Mouse (Mus musculus): ENCODE measurements around the gene G430095P16Rik. TPM values are rescaled to one million over a fixed set of nuclear protein-coding genes. Genes with fewer than 3 reads are reported as not detected.
A peak's percentile ranks its signal among the peaks of the same experiment; 100 is the strongest.

The G430095P16Rik gene
- 6.1 and 6.2 TPM in 2 replicates for polyA plus RNA-seq (2015; fragmentation: Nextera tagmentation; extraction: Ambion mirVana)

DNA sequence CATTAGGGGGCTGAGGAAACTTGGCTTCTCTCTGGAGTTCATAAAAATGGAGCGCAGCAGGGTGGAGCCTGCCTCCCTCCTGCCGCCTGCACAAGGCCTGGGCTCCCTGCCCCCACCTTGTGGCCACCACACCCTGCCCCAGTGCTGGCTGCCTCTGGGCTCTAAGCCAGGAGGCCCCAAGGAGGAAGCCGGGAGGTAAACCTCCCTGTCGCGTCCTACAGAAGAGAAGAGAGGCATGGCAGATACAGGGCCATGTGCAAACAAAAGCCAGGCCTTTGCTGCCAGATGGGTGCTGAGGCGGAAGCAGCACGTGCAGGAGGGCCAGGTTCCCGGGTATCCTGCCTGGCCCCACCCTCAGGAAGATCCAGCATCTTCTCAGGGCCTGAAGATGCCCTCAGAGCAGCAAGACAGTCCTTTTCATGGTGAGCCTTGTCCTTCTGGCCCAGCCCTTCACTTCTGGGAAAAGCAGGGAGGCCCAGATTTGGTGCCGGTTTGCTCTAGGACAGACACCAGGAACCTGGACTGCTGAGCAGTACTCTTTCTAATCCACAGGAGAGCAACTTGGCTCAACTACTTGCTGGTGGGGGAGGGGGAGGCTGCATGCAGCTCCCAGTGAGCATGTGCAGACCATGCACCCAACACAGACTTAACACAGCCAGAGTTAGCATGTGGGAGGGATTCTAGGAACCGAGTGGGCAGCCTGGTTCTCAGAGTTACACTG is at the start of gene G430095P16Rik:
Gene G430095P16Rik (plus strand): TSS at position 158 of the 721 bp plus-strand sequence.
- H3K9ac ChIP-seq = peak within 1 kb of the TSS; percentile 68
- peaks cover 72% of the 10 kb centered on the region for H3K4me1 ChIP-seq
- peak within 1 kb of the TSS; percentile 99 for H3K27ac ChIP-seq
- H3K4me2 ChIP-seq = peak within 1 kb of the TSS; percentile 53
- H3K36me3 ChIP-seq = peaks cover 85% of the 10 kb centered on the region
- H3K9me3 ChIP-seq = no peaks in the 10 kb centered on the region
- whole genome bisulfite sequencing = 3% methylated on average over 10 of the region's 10 CpGs
- peak within 1 kb of the TSS; percentile 27 for H3K4me3 ChIP-seq
- H3K27me3 ChIP-seq = peaks cover 6% of the 10 kb centered on the region; the same call in 1 of the 2 replicates
- ATAC-seq (ENCODE audit: insufficient number of reproducible peaks, insufficient read depth, low FRiP score, low TSS enrichment, low read depth) = peak; percentile 86

DNA sequence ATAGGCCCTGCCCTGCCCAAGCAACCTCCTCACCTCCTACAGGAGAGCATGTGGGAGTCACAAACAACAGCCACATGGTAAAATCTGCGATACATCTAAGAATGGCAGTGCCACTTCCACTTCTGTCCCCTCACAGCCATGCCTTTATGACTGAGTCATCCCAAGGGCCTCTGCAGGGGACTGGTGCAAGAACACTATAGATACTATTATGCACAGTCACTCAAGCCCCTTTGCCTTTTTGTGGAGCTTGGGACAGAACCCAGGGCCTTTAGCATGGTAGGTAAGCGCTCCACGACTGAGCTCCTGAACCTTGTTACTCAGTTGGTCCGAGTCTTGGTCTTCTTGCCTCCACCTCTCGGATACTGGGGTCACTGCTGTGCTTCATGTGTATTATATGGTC is 45.5 kb upstream of the G430095P16Rik start:
- Histone ChIP-seq H3K36me3 (peaks cover 54% of the 10 kb centered on the region), H3K4me1 (peaks cover 9% of the 10 kb centered on the region), H3K4me3 (no peak overlapping the region), H3K9ac (no peak overlapping the region), H3K27ac (no peak overlapping the region), H3K4me2 (no peak overlapping the region), H3K9me3 (no peaks in the 10 kb centered on the region), H3K27me3 (no peaks in the 10 kb centered on the region)
- no peak for ATAC-seq (ENCODE audit: insufficient number of reproducible peaks, insufficient read depth, low FRiP score, low TSS enrichment, low read depth)
- 93% methylated on average over 5 of the region's 5 CpGs for WGBS

DNA sequence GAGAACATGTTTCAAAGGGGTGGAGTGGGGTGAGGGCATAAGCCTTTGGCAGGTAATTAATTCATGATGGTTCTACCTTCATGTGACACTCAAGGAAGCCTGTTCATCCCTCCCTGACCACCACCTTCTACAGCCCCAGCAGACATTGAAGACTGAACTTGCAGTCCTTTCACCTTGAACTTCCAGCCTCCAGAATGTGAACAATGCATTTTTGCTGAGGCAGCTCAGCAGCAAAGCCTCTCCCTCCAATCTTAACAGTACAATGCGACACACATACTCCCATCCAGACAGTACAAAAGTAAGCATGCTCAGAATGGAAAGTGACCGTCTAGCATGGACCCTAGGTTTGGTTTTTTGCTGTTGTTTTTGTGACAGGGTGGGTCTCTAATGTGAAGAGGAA is 41.3 kb upstream of the G430095P16Rik start:
- 92% methylated on average over 2 of the region's 2 CpGs for WGBS

DNA sequence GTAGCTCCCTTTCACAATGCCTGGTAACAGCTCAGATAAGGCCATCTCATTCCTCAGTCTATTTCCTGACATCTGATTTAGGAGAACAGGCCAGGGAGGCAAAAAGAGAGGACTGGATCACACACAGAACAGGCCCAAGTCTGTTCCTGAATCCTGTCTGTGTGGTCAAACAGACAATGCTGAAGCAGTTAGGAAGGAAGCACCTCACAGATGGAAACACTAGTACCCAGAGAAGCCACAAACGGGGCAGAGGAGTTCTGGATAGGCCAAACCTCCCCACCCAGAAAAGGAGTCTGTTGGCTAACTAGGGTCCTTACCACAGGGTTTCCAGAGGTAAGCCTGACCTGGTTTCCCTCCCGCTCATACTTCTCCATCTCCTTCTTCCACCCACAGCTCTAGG is 40.5 kb upstream of the G430095P16Rik start:
- no peak overlapping the region for H3K9ac ChIP-seq
- no peaks in the 10 kb centered on the region for H3K27me3 ChIP-seq
- H3K27ac ChIP-seq = no peak overlapping the region
- no peak overlapping the region for H3K4me3 ChIP-seq
- WGBS = 89% methylated on average over 2 of the region's 2 CpGs
- no peak for ATAC-seq (ENCODE audit: insufficient number of reproducible peaks, insufficient read depth, low FRiP score, low TSS enrichment, low read depth)
- no peaks in the 10 kb centered on the region for H3K9me3 ChIP-seq
- peaks cover 30% of the 10 kb centered on the region for H3K4me1 ChIP-seq
- H3K36me3 ChIP-seq = peaks cover 18% of the 10 kb centered on the region; the same call in 1 of the 2 replicates
- no peak overlapping the region for H3K4me2 ChIP-seq

More for the DNA sequence above, 41.3 kb upstream of the G430095P16Rik start:
- Histone ChIP-seq H3K4me3 (no peak overlapping the region), H3K4me1 (peaks cover 28% of the 10 kb centered on the region), H3K36me3 (peaks cover 24% of the 10 kb centered on the region), H3K27ac (no peak overlapping the region), H3K4me2 (no peak overlapping the region), H3K27me3 (no peaks in the 10 kb centered on the region), H3K9me3 (no peaks in the 10 kb centered on the region), H3K9ac (no peak overlapping the region)
- no peak for ATAC-seq (ENCODE audit: insufficient number of reproducible peaks, insufficient read depth, low FRiP score, low TSS enrichment, low read depth)

DNA sequence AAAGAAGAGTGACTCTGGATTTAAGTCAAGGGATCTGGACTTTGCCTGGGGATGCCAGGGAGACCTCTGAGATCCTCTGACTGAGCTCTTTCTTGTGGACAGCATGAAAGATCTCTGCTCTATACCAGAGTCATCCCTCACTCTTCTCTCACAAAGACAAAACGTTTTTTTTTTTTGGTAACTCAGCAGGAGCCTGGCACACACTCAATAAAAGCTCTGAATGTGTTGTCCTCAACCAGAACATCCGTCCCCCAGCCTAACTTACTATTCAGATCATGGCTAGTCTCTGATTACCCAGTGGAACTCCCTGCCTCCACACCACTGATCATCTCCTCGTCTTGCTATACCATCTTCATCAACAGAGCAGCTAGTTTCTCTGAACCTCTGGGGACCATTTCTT is 38.3 kb upstream of the G430095P16Rik start:
- Histone ChIP-seq H3K27ac (no peak overlapping the region), H3K36me3 (peaks cover 16% of the 10 kb centered on the region; the same call in 1 of the 2 replicates)
- ATAC-seq (ENCODE audit: insufficient number of reproducible peaks, insufficient read depth, low FRiP score, low TSS enrichment, low read depth) = no peak

DNA sequence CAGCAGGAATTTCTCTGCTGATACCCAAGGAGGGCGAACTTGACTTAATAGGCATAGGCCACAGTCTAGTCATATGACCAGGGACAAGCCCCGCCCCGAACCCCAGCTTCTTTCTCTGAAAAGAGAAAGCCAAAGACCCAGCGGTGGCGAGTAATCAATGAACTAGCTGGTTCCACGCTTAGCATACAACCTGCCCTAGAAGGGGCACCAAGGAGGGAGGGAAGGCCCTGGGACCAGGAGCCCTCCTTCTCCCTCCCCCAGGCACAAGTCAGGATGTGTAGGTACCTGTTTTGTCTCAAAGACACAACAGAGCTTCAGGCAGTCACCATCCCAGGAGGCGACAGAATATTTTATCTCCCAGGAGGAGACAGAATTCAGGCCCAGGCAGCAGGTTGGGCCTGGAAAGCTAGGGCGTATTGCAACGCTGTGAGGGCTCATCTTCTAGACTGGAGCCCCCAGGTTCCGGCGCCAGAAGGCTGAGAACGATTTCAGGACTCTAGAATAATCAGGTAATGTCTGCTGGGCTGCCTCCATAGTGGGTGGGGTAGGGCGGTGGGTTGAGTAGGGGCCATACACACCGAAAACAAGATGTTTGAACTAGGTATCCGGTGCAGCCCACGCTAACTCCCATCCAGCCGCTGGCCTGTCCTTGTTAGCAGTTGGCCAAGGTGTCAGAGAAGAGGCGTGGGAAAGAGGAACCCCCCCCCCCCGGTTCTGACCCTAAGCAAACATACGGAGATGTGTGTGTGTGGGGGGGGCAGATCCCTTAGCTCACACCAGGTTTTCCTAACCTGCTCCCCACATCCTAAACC is 36.4 kb upstream of the G430095P16Rik start, which contains the start of gene Trmt1:
Gene Trmt1 (plus strand): TSS at position 117 of the 812 bp plus-strand sequence.
- peak within 1 kb of the TSS; percentile 100 for H3K4me3 ChIP-seq
- H3K27me3 ChIP-seq = no peaks in the 10 kb centered on the region
- H3K36me3 ChIP-seq = peaks cover 17% of the 10 kb centered on the region
- peak within 1 kb of the TSS; percentile 95 for H3K27ac ChIP-seq
- H3K9me3 ChIP-seq = no peaks in the 10 kb centered on the region
- H3K4me2 ChIP-seq = peak within 1 kb of the TSS; percentile 91
- WGBS = 9% methylated on average over 20 of the region's 20 CpGs
- peaks cover 42% of the 10 kb centered on the region for H3K4me1 ChIP-seq
- 0 out of 2 replicates have a peak, but pooled peaks have one; percentile 43 for ATAC-seq (ENCODE audit: insufficient number of reproducible peaks, insufficient read depth, low FRiP score, low TSS enrichment, low read depth)
- peak within 1 kb of the TSS; percentile 100 for H3K9ac ChIP-seq

More for the DNA sequence above, 38.3 kb upstream of the G430095P16Rik start:
- Histone ChIP-seq H3K4me3 (no peak overlapping the region), H3K4me2 (no peak overlapping the region), H3K27me3 (no peaks in the 10 kb centered on the region), H3K9me3 (no peaks in the 10 kb centered on the region), H3K9ac (no peak overlapping the region), H3K4me1 (peaks cover 43% of the 10 kb centered on the region)
- 60% methylated on average over 3 of the region's 3 CpGs for WGBS

DNA sequence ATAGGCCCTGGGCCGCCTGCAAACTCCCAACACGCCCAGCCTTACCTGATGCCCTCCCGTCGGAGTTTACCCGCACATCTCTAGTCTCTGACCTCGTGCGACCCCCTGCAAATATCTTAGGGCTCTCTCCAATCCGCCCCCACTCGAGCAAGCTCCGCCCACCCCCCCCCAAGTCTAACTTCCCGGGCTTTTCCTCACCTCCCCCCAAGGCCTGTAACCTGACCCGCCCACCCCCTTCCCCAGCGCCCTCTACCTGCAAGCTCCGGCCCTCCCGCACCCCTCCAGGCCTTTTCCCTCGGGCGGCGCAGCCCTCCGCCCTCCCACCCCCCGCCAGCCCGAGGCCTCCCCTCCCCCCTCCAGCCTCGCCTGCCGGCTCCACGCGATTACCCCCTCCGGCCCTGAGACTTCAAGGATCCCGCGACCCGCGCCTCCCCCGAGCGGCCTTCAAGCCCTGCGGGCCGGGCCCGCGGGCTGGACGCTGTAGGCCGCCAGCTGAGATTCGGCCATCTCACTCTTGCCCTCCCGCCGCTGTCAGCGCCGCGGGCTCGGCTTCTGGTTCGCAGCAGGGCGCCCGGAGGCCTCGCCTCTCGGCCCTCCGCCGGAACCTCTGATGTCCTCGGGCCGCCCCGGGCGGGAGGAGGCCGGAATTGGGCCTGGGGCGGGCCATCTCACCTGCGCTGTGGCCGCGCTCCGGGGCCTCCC is 35.7 kb upstream of the G430095P16Rik start:
- peak overlapping the region; percentile 91 for H3K4me2 ChIP-seq
- H3K4me1 ChIP-seq = peaks cover 42% of the 10 kb centered on the region
- peak overlapping the region; percentile 95 for H3K27ac ChIP-seq
- no peaks in the 10 kb centered on the region for H3K27me3 ChIP-seq
- H3K9me3 ChIP-seq = no peaks in the 10 kb centered on the region
- peak overlapping the region; percentile 100 for H3K9ac ChIP-seq
- H3K4me3 ChIP-seq = peak overlapping the region; percentile 100
- peaks cover 20% of the 10 kb centered on the region for H3K36me3 ChIP-seq
- WGBS = 0% methylated on average over 54 of the region's 62 CpGs
- ATAC-seq (ENCODE audit: insufficient number of reproducible peaks, insufficient read depth, low FRiP score, low TSS enrichment, low read depth) = peak; percentile 39

DNA sequence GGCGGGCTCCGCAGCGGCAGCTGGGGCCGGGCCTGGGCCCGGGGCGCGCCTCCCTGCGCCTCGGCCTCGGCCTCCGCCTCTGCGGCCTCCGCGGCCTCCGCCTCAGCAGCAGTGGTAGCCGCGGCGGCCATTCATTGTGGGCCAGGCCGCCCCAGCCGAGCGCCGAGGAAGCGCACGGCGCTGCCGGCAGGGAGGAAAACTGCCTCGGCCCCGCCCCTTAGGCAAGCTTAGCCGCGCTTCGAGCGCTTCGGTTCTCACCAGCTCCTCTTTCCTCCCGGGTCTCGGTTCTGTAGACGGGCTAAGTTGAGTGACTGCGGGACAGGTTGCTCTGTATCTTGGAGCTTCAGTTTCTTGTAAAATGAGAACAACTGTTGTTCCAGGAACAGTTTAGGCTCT is 35.1 kb upstream of the G430095P16Rik start, which contains the start of gene Nacc1:
Gene Nacc1 (minus strand): TSS at position 158 of the 396 bp plus-strand sequence.
- under 1% methylated on average over 22 of the region's 37 CpGs for WGBS

DNA sequence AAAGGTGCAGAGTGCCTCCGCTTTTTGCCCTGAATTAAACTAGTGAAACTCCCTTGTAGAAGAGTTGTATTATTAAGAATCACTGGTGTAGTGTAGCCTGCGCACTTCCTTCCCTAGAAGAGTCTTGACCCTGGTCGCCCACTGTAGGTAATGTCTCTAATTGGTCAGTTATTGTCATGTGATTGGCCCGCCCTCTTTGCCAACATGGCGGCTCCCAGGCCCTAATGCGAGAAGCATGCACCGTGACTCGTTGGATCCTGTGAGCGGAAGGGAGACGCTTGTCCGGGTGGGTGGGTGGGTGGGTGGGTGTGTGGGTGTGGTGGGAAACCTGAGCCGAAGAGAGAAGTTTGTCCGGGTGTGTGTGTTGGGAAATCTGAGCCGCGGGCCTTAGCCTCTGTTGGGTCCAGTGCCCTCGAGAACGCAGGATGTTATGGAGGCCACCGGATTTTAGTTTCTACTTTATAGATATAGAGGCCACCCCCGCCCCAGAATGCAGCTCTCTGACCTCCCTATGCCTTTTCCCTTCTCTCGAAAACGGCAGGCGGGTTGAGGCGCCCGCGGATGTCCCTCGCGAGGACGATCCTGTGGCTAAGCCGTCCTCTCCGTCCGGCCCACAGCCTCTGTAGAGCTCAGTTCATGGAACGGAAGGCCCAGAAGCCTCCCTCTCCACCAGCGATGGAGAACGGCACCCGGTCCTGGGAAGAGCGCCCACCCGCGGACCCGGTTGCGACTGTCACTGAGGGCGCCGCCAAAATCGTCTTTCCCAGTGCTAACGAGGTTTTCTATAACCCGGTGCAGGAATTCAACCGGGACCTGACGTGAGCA is 33.5 kb upstream of the G430095P16Rik start:
- Histone ChIP-seq H3K27me3 (no peaks in the 10 kb centered on the region), H3K4me3 (peak overlapping the region; percentile 84), H3K9ac (peak overlapping the region; percentile 87), H3K27ac (peak overlapping the region; percentile 82), H3K9me3 (no peaks in the 10 kb centered on the region), H3K4me1 (peaks cover 42% of the 10 kb centered on the region), H3K4me2 (peak overlapping the region; percentile 91), H3K36me3 (peaks cover 31% of the 10 kb centered on the region)
- ATAC-seq (ENCODE audit: insufficient number of reproducible peaks, insufficient read depth, low FRiP score, low TSS enrichment, low read depth) = peak; percentile 77
- under 1% methylated on average over 47 of the region's 47 CpGs for WGBS

More for the DNA sequence above, 35.1 kb upstream of the G430095P16Rik start, which contains the start of gene Nacc1:
- H3K9ac ChIP-seq = peak within 1 kb of the TSS; percentile 100
- peak within 1 kb of the TSS; percentile 95 for H3K27ac ChIP-seq
- peaks cover 23% of the 10 kb centered on the region for H3K36me3 ChIP-seq
- peak within 1 kb of the TSS; percentile 100 for H3K4me3 ChIP-seq
- H3K4me2 ChIP-seq = peak within 1 kb of the TSS; percentile 91
- H3K4me1 ChIP-seq = peaks cover 42% of the 10 kb centered on the region
- H3K27me3 ChIP-seq = no peaks in the 10 kb centered on the region
- H3K9me3 ChIP-seq = no peaks in the 10 kb centered on the region
- peak; percentile 74 for ATAC-seq (ENCODE audit: insufficient number of reproducible peaks, insufficient read depth, low FRiP score, low TSS enrichment, low read depth)

DNA sequence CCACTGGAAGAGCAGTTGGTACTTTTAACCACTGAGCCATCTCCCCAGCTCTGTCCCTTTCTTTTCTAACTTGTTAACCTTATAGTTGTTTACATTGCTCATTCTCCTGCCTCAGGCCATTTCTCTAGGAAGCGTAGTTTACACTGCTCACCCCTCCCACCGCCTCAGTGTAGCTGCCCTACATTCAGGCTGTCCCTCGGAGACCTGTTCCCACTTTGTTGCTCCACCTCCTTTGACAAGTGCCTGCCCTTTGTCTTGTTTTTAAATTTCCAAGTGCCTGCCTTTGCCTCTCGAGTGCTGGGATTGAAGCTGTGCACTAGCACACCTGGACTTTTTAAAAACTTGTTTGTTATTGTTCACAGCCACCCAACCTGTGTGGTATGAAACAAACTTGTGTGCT is 29.5 kb upstream of the G430095P16Rik start:
- H3K9me3 ChIP-seq = no peaks in the 10 kb centered on the region
- H3K4me2 ChIP-seq = no peak overlapping the region
- no peaks in the 10 kb centered on the region for H3K27me3 ChIP-seq
- H3K4me1 ChIP-seq = peaks cover 15% of the 10 kb centered on the region
- H3K27ac ChIP-seq = no peak overlapping the region
- no peak overlapping the region for H3K9ac ChIP-seq
- 50% methylated on average over 4 of the region's 4 CpGs for WGBS
- H3K4me3 ChIP-seq = no peak overlapping the region
- H3K36me3 ChIP-seq = peaks cover 68% of the 10 kb centered on the region
- no peak for ATAC-seq (ENCODE audit: insufficient number of reproducible peaks, insufficient read depth, low FRiP score, low TSS enrichment, low read depth)

Measured in embryonic facial prominence, embryonic 13.5 days (tissue).